ENCODE assay signal across 27 mouse cellular contexts in the genomic region with DNA sequence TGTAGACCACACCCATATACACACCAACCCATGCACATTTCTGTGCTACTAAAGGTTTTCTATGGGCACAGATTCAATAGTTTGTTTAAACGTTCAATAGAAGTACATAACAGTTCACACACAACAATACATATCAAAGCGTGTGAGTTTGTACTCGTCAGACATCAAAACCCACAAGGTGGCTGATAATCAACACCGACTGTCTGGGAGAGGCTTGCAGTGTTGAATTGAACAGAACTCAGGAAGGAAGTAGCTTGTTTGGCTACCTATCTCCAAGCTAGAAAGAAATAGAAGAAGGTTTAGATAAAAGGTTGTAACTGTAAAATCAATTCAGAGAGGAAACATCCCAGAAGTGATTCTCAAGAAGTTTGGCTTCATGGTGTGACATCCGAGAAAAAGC.
DNase-seq lines count a peak whose midpoint lies in the region; ATAC-seq and TF ChIP-seq lines count a peak whose summit lies in the region.
"Had no signal": no experiment of that assay in that cellular context is flagged by ENCODE, and none has a peak within 500 bp of the region (broad histone marks: within the 10 kb centered on the region; RNA-seq: fewer than 3 reads in every experiment).

No protein-coding gene starts in this region.

- H3K27me3 ChIP-seq in midbrain, postnatal 0 days (ENCODE audit: insufficient read depth, low read length) = no peaks in the 10 kb centered on the region
- H3K27me3 ChIP-seq: embryonic facial prominence, embryonic 12.5 days; heart, embryonic 13.5 days; hindbrain, embryonic 15.5 days; intestine, embryonic 15.5 days; limb, embryonic 13.5 days; lung, embryonic 15.5 days; midbrain, embryonic 13.5 days had no signal

- 0 out of 2 replicates have a peak, but pooled peaks cover 3% of the 10 kb centered on the region for H3K9me3 ChIP-seq in midbrain, postnatal 0 days (ENCODE audit: low read length)
- H3K9me3 ChIP-seq: embryonic facial prominence, embryonic 12.5 days; heart, embryonic 13.5 days; hindbrain, embryonic 15.5 days; intestine, embryonic 15.5 days; lung, embryonic 15.5 days; midbrain, embryonic 13.5 days had no signal

- no peak overlapping the region for H3K4me3 ChIP-seq in midbrain, postnatal 0 days (ENCODE audit: low read depth, low read length)
- H3K4me3 ChIP-seq: embryonic facial prominence, embryonic 12.5 days; gastrocnemius, adult 2 months; heart, adult 2 months; heart, embryonic 13.5 days; hindbrain, embryonic 15.5 days; intestine, embryonic 15.5 days; layer of hippocampus, adult 2 months; limb, embryonic 13.5 days; lung, embryonic 15.5 days; megakaryocyte, embryonic 14.5 days; midbrain, embryonic 13.5 days had no signal

- H3K27ac ChIP-seq in midbrain, postnatal 0 days (ENCODE audit: low read depth, low read length) = no peak overlapping the region
- H3K27ac ChIP-seq: embryonic facial prominence, embryonic 12.5 days; gastrocnemius, adult 2 months; heart, adult 2 months; hindbrain, embryonic 15.5 days; intestine, embryonic 15.5 days; layer of hippocampus, adult 2 months; limb, embryonic 13.5 days; lung, embryonic 15.5 days; midbrain, embryonic 13.5 days had no signal

- H3K4me2 ChIP-seq in midbrain, postnatal 0 days (ENCODE audit: low read depth, low read length, poor library complexity, severe bottlenecking) = no peak overlapping the region
- H3K4me2 ChIP-seq: embryonic facial prominence, embryonic 12.5 days; heart, embryonic 13.5 days; hindbrain, embryonic 15.5 days; intestine, embryonic 15.5 days; limb, embryonic 13.5 days; liver, embryonic 11.5 days; lung, embryonic 15.5 days; midbrain, embryonic 13.5 days had no signal

- peak; percentile 21; the same call in 1 of the 2 replicates for ATAC-seq in neutrophil, adult 5-6 weeks (ENCODE audit: extremely low read depth, insufficient number of reproducible peaks, low FRiP score, poor library complexity, severe bottlenecking)
- ATAC-seq in midbrain, postnatal 0 days (ENCODE audit: low FRiP score) = no peak
- ATAC-seq: forebrain, embryonic 14.5 days; intestine, embryonic 15.5 days; midbrain, embryonic 13.5 days had no signal

- H3K36me3 ChIP-seq in midbrain, postnatal 0 days (ENCODE audit: insufficient read depth, low read length) = no peaks in the 10 kb centered on the region
- H3K36me3 ChIP-seq: embryonic facial prominence, embryonic 12.5 days; heart, embryonic 13.5 days; hindbrain, embryonic 15.5 days; intestine, embryonic 15.5 days; limb, embryonic 13.5 days; lung, embryonic 15.5 days; midbrain, embryonic 13.5 days had no signal

- no peaks in the 10 kb centered on the region for H3K4me1 ChIP-seq in midbrain, postnatal 0 days (ENCODE audit: insufficient read depth, low read length)
- H3K4me1 ChIP-seq: embryonic facial prominence, embryonic 12.5 days; hindbrain, embryonic 15.5 days; limb, embryonic 13.5 days; midbrain, embryonic 13.5 days had no signal

- no peak overlapping the region for H3K9ac ChIP-seq in midbrain, postnatal 0 days (replicated peaks; ENCODE audit: low read length, poor library complexity, severe bottlenecking)
- H3K9ac ChIP-seq: embryonic facial prominence, embryonic 12.5 days; heart, embryonic 13.5 days; hindbrain, embryonic 15.5 days; intestine, embryonic 15.5 days; limb, embryonic 13.5 days; lung, embryonic 15.5 days; midbrain, embryonic 13.5 days had no signal

- TF ChIP-seq CTCF in midbrain, postnatal 0 days (IDR thresholded peaks at IDR 0.05) = no peak

- peak; percentile 74 for DNase-seq in CD4-positive, CD25-positive, alpha-beta regulatory T cell, adult 2 months (ENCODE audit: low read depth, low spot score)
- peak; percentile 40 to 56 for DNase-seq in CD8-positive naive resting alpha-beta T cell, adult 2 months (ENCODE audit: low read depth in 2 of 2, low spot score in 2 of 2)
- peak; percentile 67 for DNase-seq in induced T-regulatory cell, adult 2 months (ENCODE audit: low read depth)
- DNase-seq in midbrain, postnatal 0 days (ENCODE audit: low spot score) = no peak
- DNase-seq in spleen, postnatal 4 days (ENCODE audit: low spot score in 2 of 2) = no peak
- DNase-seq: adrenal gland, postnatal 10 days; B cell, adult 2 months; cerebellum, adult 9-10 months; cerebellum, postnatal 36 days; gastrocnemius, adult 2 months; gastrocnemius, postnatal 36 days; heart, adult 2 months; heart, postnatal 10 days; kidney, adult 2 months; kidney, postnatal 36 days had no signal

- 92% methylated on average over 5 of the region's 5 CpGs for WGBS in midbrain, postnatal 0 days

Comparison
In these comparisons a context has a peak if more than half of its experiments do, and no peak if none do; other contexts are left out.
1. DNase-seq: peak in CD4-positive, CD25-positive, alpha-beta regulatory T cell, adult 2 months (single experiment), CD8-positive naive resting alpha-beta T cell, adult 2 months (2 of 2) and induced T-regulatory cell, adult 2 months (single experiment); none in midbrain, postnatal 0 days (single experiment) and spleen, postnatal 4 days (0 of 2).